Mouse (Mus musculus): ENCODE results near the gene Tmem242. TPM values are rescaled to one million over a fixed set of nuclear protein-coding genes. Genes with fewer than 3 reads are reported as not detected.
A peak's percentile ranks its signal among the peaks of the same experiment; 100 is the strongest.

Gene Tmem242
- polyA plus RNA-seq, 1 experiment = 40.9 TPM

- no peak for DNase-seq (ENCODE audit: extremely low spot score in 1 of 2, low spot score in 1 of 2)
These were observed 21.5 kb downstream of the Tmem242 start, which contains the start of gene Ldhal6b for GRCm38 (mm10) chr17:5418545-5418944. Ldhal6b (minus strand) TSS chr17:5418767.

GRCm38 (mm10) chr17:5416518-5416917 lies 23.5 kb downstream of the Tmem242 start:
- DNase-seq (ENCODE audit: extremely low spot score in 1 of 2, low spot score in 1 of 2) = no peak

GRCm38 (mm10) chr17:5414041-5414440 lies 26.0 kb downstream of the Tmem242 start:
- no peak for DNase-seq (ENCODE audit: extremely low spot score in 1 of 2, low spot score in 1 of 2)

GRCm38 (mm10) chr17:5413350-5413749 lies 26.7 kb downstream of the Tmem242 start:
- no peak for DNase-seq (ENCODE audit: extremely low spot score in 1 of 2, low spot score in 1 of 2)

GRCm38 (mm10) chr17:5412740-5413139 lies 27.3 kb downstream of the Tmem242 start:
- no peak for DNase-seq (ENCODE audit: extremely low spot score in 1 of 2, low spot score in 1 of 2)

GRCm38 (mm10) chr17:5412301-5412700 lies 27.8 kb downstream of the Tmem242 start:
- DNase-seq (ENCODE audit: extremely low spot score in 1 of 2, low spot score in 1 of 2) = no peak

- DNase-seq (ENCODE audit: extremely low spot score in 1 of 2, low spot score in 1 of 2) = peak in 1 of 2 experiments; percentile 68
These were observed 28.9 kb downstream of the Tmem242 start for GRCm38 (mm10) chr17:5411205-5411604.

DNA sequence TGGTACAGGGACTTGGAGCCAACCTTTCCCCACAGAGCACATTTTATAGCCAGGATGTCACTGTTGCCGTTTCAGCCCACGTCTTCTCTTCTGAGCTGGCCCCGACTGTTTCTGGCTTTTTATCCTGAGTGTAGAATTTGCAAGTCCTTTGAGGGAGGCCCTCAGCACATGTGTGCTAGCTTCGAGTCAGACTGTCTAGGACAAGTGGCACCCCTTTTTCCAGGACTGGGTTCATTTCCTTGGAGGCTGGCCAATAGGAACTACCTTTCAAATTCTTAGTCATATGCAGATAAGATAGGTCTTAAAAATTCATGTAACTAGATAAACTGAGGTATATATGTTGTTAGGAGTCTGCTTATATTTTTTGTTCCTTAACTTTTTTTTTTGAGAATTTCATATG lies 29.7 kb downstream of the Tmem242 start:
- no peak for DNase-seq (ENCODE audit: extremely low spot score in 1 of 2, low spot score in 1 of 2)

GRCm38 (mm10) chr17:5407030-5407429 lies 33.0 kb downstream of the Tmem242 start:
- DNase-seq (ENCODE audit: extremely low spot score in 1 of 2, low spot score in 1 of 2) = no peak

- no peak for DNase-seq (ENCODE audit: extremely low spot score in 1 of 2, low spot score in 1 of 2)
These were observed 33.5 kb downstream of the Tmem242 start for GRCm38 (mm10) chr17:5406566-5406965.

DNA sequence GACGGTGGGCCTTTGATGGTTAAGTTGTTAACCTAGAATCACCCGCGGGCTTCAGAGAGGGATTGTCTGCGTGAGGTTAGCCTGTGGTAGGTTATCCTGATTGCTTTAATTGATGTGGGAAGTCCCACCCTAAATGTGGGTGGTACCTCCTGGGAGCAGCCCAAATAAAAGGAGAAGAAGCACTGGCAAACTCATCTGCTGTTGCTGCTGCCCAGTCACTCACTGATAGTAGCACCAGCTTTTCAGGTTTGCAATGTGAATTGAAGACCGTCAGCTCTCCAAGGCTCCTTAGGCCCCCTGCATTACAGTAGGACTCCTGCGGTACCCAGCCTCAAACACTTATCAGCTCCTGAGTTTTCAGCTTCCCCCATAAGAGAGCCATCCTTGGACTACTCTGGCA lies 36.2 kb downstream of the Tmem242 start:
- DNase-seq (ENCODE audit: extremely low spot score in 1 of 2, low spot score in 1 of 2) = no peak

- DNase-seq (ENCODE audit: extremely low spot score in 1 of 2, low spot score in 1 of 2) = peak in 1 of 2 experiments; percentile 73
These were observed 37.4 kb downstream of the Tmem242 start for GRCm38 (mm10) chr17:5402624-5403023.

- peak in 1 of 2 experiments; percentile 71 for DNase-seq (ENCODE audit: extremely low spot score in 1 of 2, low spot score in 1 of 2)
These were observed 38.0 kb downstream of the Tmem242 start for GRCm38 (mm10) chr17:5402069-5402468.

GRCm38 (mm10) chr17:5401288-5401687 lies 38.8 kb downstream of the Tmem242 start:
- no peak for DNase-seq (ENCODE audit: extremely low spot score in 1 of 2, low spot score in 1 of 2)

GRCm38 (mm10) chr17:5400435-5401090 lies 39.5 kb downstream of the Tmem242 start:
- peak; percentile 71 to 77 for DNase-seq (ENCODE audit: extremely low spot score in 1 of 2, low spot score in 1 of 2)

GRCm38 (mm10) chr17:5397148-5398007 lies 42.7 kb downstream of the Tmem242 start:
- peak; percentile 61 to 94 for DNase-seq (ENCODE audit: extremely low spot score in 1 of 2, low spot score in 1 of 2)

- peak; percentile 42 to 67 for DNase-seq (ENCODE audit: extremely low spot score in 1 of 2, low spot score in 1 of 2)
These were observed 43.8 kb downstream of the Tmem242 start for GRCm38 (mm10) chr17:5396213-5396612.

DNA sequence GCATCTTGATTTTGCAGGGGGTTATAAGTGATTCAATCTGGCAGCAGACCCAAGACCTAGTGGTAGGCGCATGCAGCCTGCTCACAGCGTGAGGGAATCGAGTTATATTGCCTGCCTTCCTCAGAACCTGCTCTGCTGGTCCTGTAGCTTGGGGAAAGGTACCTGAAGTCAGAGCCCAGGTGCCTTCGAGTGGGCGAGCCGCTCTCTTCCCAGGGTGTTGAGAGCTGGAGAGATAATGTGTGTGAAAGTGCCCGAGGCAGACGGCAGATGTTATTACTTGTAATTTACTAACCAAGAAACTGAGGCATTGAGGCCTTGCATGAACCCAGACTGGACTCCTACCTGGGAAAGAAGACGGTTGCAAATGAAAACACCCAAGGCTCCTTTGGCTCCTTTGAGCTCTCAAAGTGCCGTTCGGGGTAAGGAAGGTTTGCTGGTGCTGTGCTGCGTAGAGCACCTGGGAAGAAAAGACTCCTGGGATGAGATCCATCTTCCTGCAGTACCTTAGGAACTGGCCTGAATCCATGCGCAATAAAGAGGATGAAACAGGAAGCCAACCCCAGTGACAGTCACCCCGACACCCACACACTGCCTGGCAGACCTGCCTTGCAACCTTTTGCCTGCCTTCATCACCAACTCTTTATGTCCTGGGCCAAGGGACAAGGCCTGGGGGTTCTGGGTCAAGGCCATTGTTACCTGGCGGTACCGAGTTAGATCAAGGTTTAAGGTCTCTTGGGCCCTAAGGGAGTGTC lies 44.4 kb downstream of the Tmem242 start:
- no peak for DNase-seq (ENCODE audit: extremely low spot score in 1 of 2, low spot score in 1 of 2)

DNA sequence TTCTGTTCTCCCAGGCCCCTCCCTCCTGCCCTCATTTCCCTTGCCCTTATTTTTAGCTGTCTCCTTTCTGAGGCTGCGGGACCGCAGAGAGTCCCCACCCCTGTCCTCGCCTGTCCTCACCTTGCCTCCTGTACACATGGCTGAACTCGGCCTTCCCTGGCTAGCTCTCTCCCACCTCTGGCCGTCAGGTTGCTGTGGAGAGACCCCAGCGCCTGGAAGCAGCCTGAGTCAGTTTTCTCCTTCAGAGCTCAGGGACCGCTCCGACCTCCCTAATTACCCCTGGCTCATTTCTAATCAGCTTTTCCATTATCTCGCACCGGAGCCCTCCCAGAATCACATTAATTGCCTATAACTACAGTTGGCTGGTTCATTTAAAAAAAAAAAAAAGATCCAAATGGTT lies 49.4 kb downstream of the Tmem242 start:
- DNase-seq (ENCODE audit: extremely low spot score in 1 of 2, low spot score in 1 of 2) = no peak

- DNase-seq (ENCODE audit: extremely low spot score in 1 of 2, low spot score in 1 of 2) = no peak
These were observed 51.7 kb downstream of the Tmem242 start for GRCm38 (mm10) chr17:5388351-5388750.

Data from frontal cortex, adult 2 months (tissue).